Mouse (Mus musculus) hindbrain, embryonic 10.5 days (tissue): ENCODE data around the gene Arid1b. TPM values are rescaled to one million over a fixed set of nuclear protein-coding genes. Genes with fewer than 3 reads are reported as not detected.
A peak's percentile ranks its signal among the peaks of the same experiment; 100 is the strongest.

Experiments used
- DNase-seq: peaks from one replicate; pipeline ENCODE4 v3.0.0-alpha.2; 2017; ENCODE audit warnings: low spot score
- H3K27ac ChIP-seq: fragments of 300-500 bp; sonication (generic); 2 replicates; pipeline ENCODE4 v1.5.1; 2016; ENCODE audit warnings: mild to moderate bottlenecking, moderate library complexity
- H3K27me3 ChIP-seq: fragments of 300-500 bp; sonication (generic); 2 replicates; pipeline ENCODE4 v1.6.1; 2016; ENCODE audit warnings: mild to moderate bottlenecking; ENCODE audit not compliant: poor library complexity, insufficient read depth, severe bottlenecking
- H3K36me3 ChIP-seq: fragments of 300-500 bp; sonication (generic); 2 replicates; pipeline ENCODE4 v1.6.1; 2016; ENCODE audit warnings: mild to moderate bottlenecking, moderate library complexity
- H3K4me1 ChIP-seq: fragments of 300-500 bp; sonication (generic); replicated peaks from 2 replicates; pipeline ENCODE4 v1.6.1; 2016; ENCODE audit warnings: mild to moderate bottlenecking
- H3K4me3 ChIP-seq: fragments of 300-500 bp; sonication (generic); 2 replicates; pipeline ENCODE4 v1.5.1; 2016; ENCODE audit warnings: mild to moderate bottlenecking, moderate library complexity
- H3K9me3 ChIP-seq: fragments of 300-500 bp; sonication (generic); 2 replicates; pipeline ENCODE4 v1.6.1; 2016; ENCODE audit warnings: mild to moderate bottlenecking, moderate library complexity
- WGBS: fragments of 180-500 bp; shearing (Covaris S2); methylation state at CpG from one replicate; pipeline ENCODE4 v1.1.7; 2016; 5-methylcytosine and 5-hydroxymethylcytosine counted together
- polyA plus RNA-seq: library from polyadenylated mRNA; unstranded; fragments of >200 nt; fragmentation: Nextera tagmentation; extraction: Ambion mirVana; gene quantifications from 2 replicates; pipeline ENCODE4 v1.2.1, GENCODE M21; 2016

Arid1b gene
- polyA plus RNA-seq, 1 experiment from 2014 or later = 11.7 TPM

DNA sequence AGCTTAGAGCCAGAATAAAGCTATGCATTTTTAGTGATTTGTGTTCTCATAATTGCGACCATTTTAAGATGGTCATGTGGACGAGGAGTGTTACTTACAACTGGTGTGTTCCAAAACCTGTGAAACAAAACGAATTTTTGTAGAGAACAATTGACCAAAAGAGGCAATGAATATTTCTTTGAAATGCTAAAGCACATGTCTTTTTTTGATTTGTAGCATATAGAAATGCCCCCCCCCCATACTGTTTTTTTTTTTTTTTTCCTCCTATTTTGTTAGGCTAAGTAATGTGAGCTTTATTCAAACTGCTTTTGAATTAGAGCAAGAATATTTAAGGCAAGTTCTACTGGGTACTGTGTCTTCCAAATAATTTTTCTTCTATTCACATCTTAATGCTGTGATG is 3.8 kb downstream of the Arid1b start:
- WGBS = 48% methylated on average over 3 of the region's 3 CpGs
- no peak for DNase-seq
- H3K36me3 ChIP-seq = no peaks in the 10 kb centered on the region
- H3K27me3 ChIP-seq = no peaks in the 10 kb centered on the region
- H3K4me1 ChIP-seq = peaks cover 66% of the 10 kb centered on the region
- H3K27ac ChIP-seq = no peak overlapping the region
- peak overlapping the region; percentile 99 for H3K4me3 ChIP-seq
- H3K9me3 ChIP-seq = no peaks in the 10 kb centered on the region

DNA sequence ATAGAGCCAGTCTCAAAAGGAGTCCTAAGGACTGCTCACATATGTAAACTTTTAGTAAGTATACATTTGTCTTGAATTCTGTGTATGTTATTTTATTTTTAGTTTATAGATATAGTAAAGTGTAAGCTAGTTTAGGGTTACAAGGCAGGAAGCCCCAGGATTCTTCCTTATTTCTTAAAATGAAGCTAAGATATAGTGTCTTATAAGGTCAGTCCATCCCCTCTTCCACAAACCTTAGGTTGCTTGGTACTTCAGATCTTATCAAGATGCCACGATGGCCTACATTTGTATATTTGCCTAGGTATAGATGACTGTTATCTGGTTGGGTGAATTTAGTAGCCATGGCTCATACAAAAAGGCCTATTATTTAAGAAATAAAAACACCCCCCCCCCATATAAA is 5.1 kb downstream of the Arid1b start:
- H3K27ac ChIP-seq = no peak overlapping the region
- DNase-seq = no peak
- no peaks in the 10 kb centered on the region for H3K36me3 ChIP-seq
- H3K27me3 ChIP-seq = no peaks in the 10 kb centered on the region
- 88% methylated on average over 1 of the region's 1 CpGs for WGBS
- H3K9me3 ChIP-seq = no peaks in the 10 kb centered on the region
- H3K4me3 ChIP-seq = no peak overlapping the region
- peaks cover 72% of the 10 kb centered on the region for H3K4me1 ChIP-seq

GRCm38 (mm10) chr17:5000001-5000400 is 5.9 kb downstream of the Arid1b start:
- Histone ChIP-seq H3K36me3 (no peaks in the 10 kb centered on the region), H3K4me3 (peak overlapping the region; percentile 3; the same call in 1 of the 2 replicates), H3K27ac (no peak overlapping the region), H3K27me3 (no peaks in the 10 kb centered on the region), H3K9me3 (no peaks in the 10 kb centered on the region), H3K4me1 (peaks cover 80% of the 10 kb centered on the region)
- no peak for DNase-seq
- WGBS = 74% methylated on average over 10 of the region's 10 CpGs

GRCm38 (mm10) chr17:5000871-5001270 is 6.7 kb downstream of the Arid1b start:
- Histone ChIP-seq H3K36me3 (no peaks in the 10 kb centered on the region), H3K9me3 (no peaks in the 10 kb centered on the region), H3K27ac (no peak overlapping the region), H3K4me3 (0 out of 2 replicates have a peak overlapping the region, but pooled peaks have one; percentile 4), H3K27me3 (no peaks in the 10 kb centered on the region), H3K4me1 (peaks cover 88% of the 10 kb centered on the region)
- DNase-seq = no peak
- 57% methylated on average over 7 of the region's 7 CpGs for WGBS

- Histone ChIP-seq H3K9me3 (no peaks in the 10 kb centered on the region), H3K27ac (peak overlapping the region; percentile 9; the same call in 1 of the 2 replicates), H3K36me3 (no peaks in the 10 kb centered on the region), H3K27me3 (no peaks in the 10 kb centered on the region), H3K4me1 (peaks cover 96% of the 10 kb centered on the region), H3K4me3 (no peak overlapping the region)
- DNase-seq = no peak
- 32% methylated on average over 9 of the region's 9 CpGs for WGBS
Observed at GRCm38 (mm10) chr17:5001531-5002131, 7.5 kb downstream of the Arid1b start.

DNA sequence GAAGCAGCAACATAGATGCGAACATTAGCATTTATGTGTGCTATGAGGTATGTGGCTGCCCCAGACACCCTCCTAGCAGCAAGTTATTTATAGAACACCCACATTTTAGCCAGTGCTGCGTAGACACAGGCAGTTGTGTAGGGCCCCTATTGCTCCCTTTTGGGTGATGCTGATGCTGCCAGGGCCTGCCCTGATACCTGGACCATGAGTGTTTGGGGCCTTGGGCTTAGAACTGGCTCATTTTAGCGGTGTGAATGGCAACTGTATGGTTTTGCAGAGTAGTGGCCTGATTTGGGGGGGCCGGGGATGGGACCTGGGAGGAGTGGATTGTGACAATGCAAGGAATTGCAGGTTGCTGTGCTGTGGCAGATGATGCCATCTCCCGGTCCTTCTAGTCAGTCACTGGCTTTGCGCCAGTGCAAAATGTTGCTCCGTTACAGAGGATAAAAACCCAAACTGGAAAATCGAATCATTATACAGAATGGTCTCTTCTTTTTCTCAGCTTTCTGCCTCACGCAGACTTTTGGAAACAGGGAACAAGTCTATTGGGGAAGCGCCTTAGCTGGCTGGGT is 8.9 kb downstream of the Arid1b start:
- Histone ChIP-seq H3K27ac (no peak overlapping the region), H3K36me3 (no peaks in the 10 kb centered on the region), H3K4me3 (no peak overlapping the region), H3K9me3 (no peaks in the 10 kb centered on the region), H3K4me1 (peaks cover 100% of the 10 kb centered on the region), H3K27me3 (no peaks in the 10 kb centered on the region)
- DNase-seq = no peak
- WGBS = 90% methylated on average over 10 of the region's 10 CpGs

GRCm38 (mm10) chr17:5004266-5004665 is 10.1 kb downstream of the Arid1b start:
- peaks cover 100% of the 10 kb centered on the region for H3K4me1 ChIP-seq
- no peak overlapping the region for H3K4me3 ChIP-seq
- H3K36me3 ChIP-seq = no peaks in the 10 kb centered on the region
- H3K9me3 ChIP-seq = no peaks in the 10 kb centered on the region
- WGBS = 56% methylated on average over 8 of the region's 8 CpGs
- no peak for DNase-seq
- H3K27me3 ChIP-seq = no peaks in the 10 kb centered on the region
- H3K27ac ChIP-seq = peak overlapping the region; percentile 23; the same call in 1 of the 2 replicates

DNA sequence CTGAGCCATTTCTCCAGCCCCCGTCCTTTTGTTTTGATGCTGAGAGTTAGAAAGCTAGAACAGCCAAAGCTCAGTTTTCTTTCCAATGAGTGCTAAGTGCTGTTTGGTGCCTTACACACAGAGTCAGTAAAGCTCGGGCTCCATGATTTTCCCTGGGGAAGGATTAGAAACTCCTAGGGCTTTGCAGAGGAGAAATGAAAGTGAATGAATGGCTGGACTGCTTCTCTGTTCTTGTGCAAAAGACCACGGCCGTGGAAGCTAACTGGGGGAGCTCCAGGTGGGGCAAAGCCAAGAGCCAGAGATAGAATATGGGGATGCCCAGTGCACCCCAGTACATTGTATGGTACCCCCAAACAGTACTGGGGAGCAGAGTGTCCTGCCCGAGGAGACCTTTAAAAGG is 10.6 kb downstream of the Arid1b start:
- Histone ChIP-seq H3K27me3 (no peaks in the 10 kb centered on the region), H3K4me1 (peaks cover 100% of the 10 kb centered on the region), H3K36me3 (no peaks in the 10 kb centered on the region), H3K4me3 (no peak overlapping the region), H3K9me3 (no peaks in the 10 kb centered on the region), H3K27ac (peak overlapping the region; percentile 23; the same call in 1 of the 2 replicates)
- no peak for DNase-seq
- 57% methylated on average over 5 of the region's 5 CpGs for WGBS

- no peak overlapping the region for H3K4me3 ChIP-seq
- WGBS = 79% methylated on average over 3 of the region's 3 CpGs
Observed at GRCm38 (mm10) chr17:5005285-5005684, 11.2 kb downstream of the Arid1b start.

GRCm38 (mm10) chr17:5007156-5007658 is 13.1 kb downstream of the Arid1b start:
- peaks cover 96% of the 10 kb centered on the region for H3K4me1 ChIP-seq
- WGBS = 14% methylated on average over 15 of the region's 15 CpGs
- no peaks in the 10 kb centered on the region for H3K9me3 ChIP-seq
- H3K27ac ChIP-seq = no peak overlapping the region
- H3K27me3 ChIP-seq = no peaks in the 10 kb centered on the region
- peak overlapping the region; percentile 18 for H3K4me3 ChIP-seq
- H3K36me3 ChIP-seq = no peaks in the 10 kb centered on the region
- peak; percentile 45 for DNase-seq

More at GRCm38 (mm10) chr17:5005285-5005684, 11.2 kb downstream of the Arid1b start:
- H3K9me3 ChIP-seq = no peaks in the 10 kb centered on the region
- no peaks in the 10 kb centered on the region for H3K27me3 ChIP-seq
- H3K4me1 ChIP-seq = peaks cover 100% of the 10 kb centered on the region
- no peak for DNase-seq
- 0 out of 2 replicates have a peak overlapping the region, but pooled peaks have one; percentile 29 for H3K27ac ChIP-seq
- no peaks in the 10 kb centered on the region for H3K36me3 ChIP-seq

DNA sequence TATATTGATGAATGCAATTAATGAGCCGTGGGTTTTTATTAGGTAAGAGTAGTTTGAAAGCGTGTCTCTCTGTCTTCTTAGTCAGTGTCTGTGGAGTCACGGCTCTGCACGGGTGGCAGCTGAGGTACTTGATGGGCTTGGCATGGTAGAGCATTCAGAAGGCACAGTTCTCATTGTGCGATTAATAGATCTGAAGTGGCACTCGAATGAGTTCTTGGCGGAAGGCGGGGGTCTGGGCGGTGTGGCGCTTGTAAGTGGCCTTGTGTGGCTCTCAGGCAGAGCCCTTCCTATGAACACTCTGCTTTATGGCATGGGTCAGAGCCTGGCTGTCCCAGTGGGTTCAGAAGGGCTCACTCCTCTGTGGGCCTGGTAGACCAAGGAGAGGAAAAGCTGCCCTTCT is 14.1 kb downstream of the Arid1b start:
- no peaks in the 10 kb centered on the region for H3K27me3 ChIP-seq
- no peak overlapping the region for H3K4me3 ChIP-seq
- no peak for DNase-seq
- no peaks in the 10 kb centered on the region for H3K9me3 ChIP-seq
- peak overlapping the region; percentile 40 for H3K27ac ChIP-seq
- H3K36me3 ChIP-seq = no peaks in the 10 kb centered on the region
- H3K4me1 ChIP-seq = peaks cover 96% of the 10 kb centered on the region
- WGBS = 76% methylated on average over 10 of the region's 10 CpGs

DNA sequence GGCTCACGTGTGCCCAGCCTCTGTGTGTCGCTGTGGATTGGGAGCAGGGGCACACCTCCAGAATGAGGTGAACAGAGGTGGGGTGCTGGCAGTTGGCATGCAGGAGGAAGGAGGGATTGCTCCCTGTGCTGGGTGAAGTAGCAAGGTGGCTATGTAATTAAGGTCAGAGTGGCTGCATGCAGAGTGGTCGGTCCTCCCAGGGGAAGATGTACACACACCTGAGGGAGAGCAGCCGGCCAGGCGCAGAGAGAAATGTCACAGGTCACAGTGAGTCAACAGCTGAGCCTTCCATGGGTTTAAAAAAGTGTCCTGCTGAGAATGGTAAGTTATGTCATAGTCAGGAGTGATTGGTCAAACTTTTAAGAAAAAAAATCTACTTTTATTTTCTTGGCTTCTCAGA is 14.6 kb downstream of the Arid1b start:
- no peaks in the 10 kb centered on the region for H3K9me3 ChIP-seq
- no peak overlapping the region for H3K4me3 ChIP-seq
- H3K36me3 ChIP-seq = no peaks in the 10 kb centered on the region
- DNase-seq = no peak
- H3K4me1 ChIP-seq = peaks cover 94% of the 10 kb centered on the region
- no peaks in the 10 kb centered on the region for H3K27me3 ChIP-seq
- WGBS = 66% methylated on average over 5 of the region's 5 CpGs
- H3K27ac ChIP-seq = peak overlapping the region; percentile 40; the same call in 1 of the 2 replicates

DNA sequence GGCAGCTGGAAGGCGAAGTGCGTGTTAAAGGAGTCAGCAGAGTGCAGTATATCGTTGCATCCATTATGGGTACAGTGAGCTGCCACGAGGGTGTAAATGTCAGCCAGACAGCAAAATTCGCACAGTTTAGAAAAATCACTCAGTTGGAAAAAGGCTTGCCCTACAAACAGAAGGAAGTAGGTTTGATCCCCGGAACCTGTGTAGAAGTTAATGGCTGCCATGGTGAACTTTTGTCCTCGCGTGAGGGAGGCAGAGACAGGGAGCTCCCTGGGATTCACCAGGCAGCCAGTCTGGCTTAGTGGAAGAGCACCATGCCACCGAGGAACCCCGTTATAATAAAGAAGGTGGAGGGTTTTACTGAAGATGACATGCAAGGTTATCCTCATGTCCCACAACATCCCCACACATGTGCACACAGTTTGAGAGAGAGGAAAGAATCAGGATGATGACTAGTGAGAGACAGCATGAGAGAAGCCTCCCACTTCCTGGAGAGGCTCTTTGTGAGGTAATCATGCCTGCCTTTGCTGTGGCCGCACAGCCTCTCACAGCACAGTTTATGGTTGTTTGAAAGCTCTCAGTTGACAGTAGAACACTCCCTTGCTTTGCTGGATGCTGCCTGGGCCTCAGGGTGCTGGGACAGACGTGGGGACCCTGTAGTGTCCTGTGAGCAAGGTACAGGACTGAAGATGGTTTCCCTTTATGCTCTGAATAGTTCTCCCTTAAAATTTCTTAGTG is 15.6 kb downstream of the Arid1b start:
- WGBS = 82% methylated on average over 12 of the region's 12 CpGs
- DNase-seq = no peak
- Histone ChIP-seq H3K4me3 (no peak overlapping the region), H3K27me3 (no peaks in the 10 kb centered on the region), H3K36me3 (0 out of 2 replicates have a peak, but pooled peaks cover 7% of the 10 kb centered on the region), H3K9me3 (no peaks in the 10 kb centered on the region), H3K27ac (no peak overlapping the region), H3K4me1 (peaks cover 92% of the 10 kb centered on the region)
